Mouse (Mus musculus) left cerebral cortex, postnatal 14 days (tissue): ENCODE results near the gene Slx4ip. TPM values are rescaled to one million over a fixed set of nuclear protein-coding genes. Genes with fewer than 3 reads are reported as not detected.

Source experiments
- DNase-seq, 2 experiments: peaks; one replicate each; pipeline ENCODE4 v3.0.0; 2021 to 2022; ENCODE audit warnings: low spot score in 2 of 2, mixed read lengths in 1 of 2
- intact Hi-C: fragments of 180-260 bp; cut with DNase I; formaldehyde crosslinking; loops from one replicate; pipeline ENCODE4 v1.15.1; 2025
- total RNA-seq, 2 experiments: library from RNA; stranded (reverse); gene quantifications; 2 replicates each; pipeline ENCODE4 v1.2.3; 2021

Slx4ip gene
- total RNA-seq, 2 experiments from 2014 or later, result 9.1 to 9.4 TPM

GRCm38 (mm10) chr2:137091766-137092522 lies 200.9 kb downstream of the Slx4ip start:
- intact Hi-C loops, result no loop called here
- DNase-seq, result no peak

- DNase-seq, result no peak
- intact Hi-C loops, result no loop called here
Observed at GRCm38 (mm10) chr2:137092523-137093297, 201.7 kb downstream of the Slx4ip start.

GRCm38 (mm10) chr2:137093298-137093630 lies 202.2 kb downstream of the Slx4ip start:
- DNase-seq, result no peak
- intact Hi-C loops, result no loop called here

- intact Hi-C loops, result no loop called here
- DNase-seq, result no peak
Observed at GRCm38 (mm10) chr2:137094301-137094700, 203.3 kb downstream of the Slx4ip start.

GRCm38 (mm10) chr2:137096981-137097460 lies 206.0 kb downstream of the Slx4ip start:
- intact Hi-C loops, result no loop called here
- no peak for DNase-seq

- intact Hi-C loops, result no loop called here
- DNase-seq, result no peak
Observed at GRCm38 (mm10) chr2:137098269-137099035, 207.4 kb downstream of the Slx4ip start.

- intact Hi-C loops, result no loop called here
- no peak for DNase-seq
Observed at GRCm38 (mm10) chr2:137099211-137099734, 208.3 kb downstream of the Slx4ip start.

- DNase-seq, result no peak
- intact Hi-C loops, result no loop called here
Observed at GRCm38 (mm10) chr2:137101074-137101473, 210.1 kb downstream of the Slx4ip start.

- intact Hi-C loops, result no loop called here
- no peak for DNase-seq
Observed at GRCm38 (mm10) chr2:137107203-137107602, 216.2 kb downstream of the Slx4ip start.

- no peak for DNase-seq
Observed at GRCm38 (mm10) chr2:137107946-137108345, 216.9 kb downstream of the Slx4ip start.

GRCm38 (mm10) chr2:137109321-137110213 lies 218.5 kb downstream of the Slx4ip start:
- intact Hi-C loops, result loop anchor here (10.0 kb wide), 2 partner anchors 195 to 835 kb away; no protein-coding TSS in a partner anchor
- no peak for DNase-seq

More at GRCm38 (mm10) chr2:137107946-137108345, 216.9 kb downstream of the Slx4ip start:
- intact Hi-C loops, result no loop called here

GRCm38 (mm10) chr2:137110214-137110898 lies 219.3 kb downstream of the Slx4ip start:
- no peak for DNase-seq
- intact Hi-C loops, result loop anchor here (10.0 kb wide), 2 partner anchors 196 to 834 kb away; no protein-coding TSS in a partner anchor

- intact Hi-C loops, result loop anchor here (10.0 kb wide), 2 partner anchors 199 to 831 kb away; no protein-coding TSS in a partner anchor
- DNase-seq, result no peak
Observed at GRCm38 (mm10) chr2:137113288-137114061, 222.5 kb downstream of the Slx4ip start.

GRCm38 (mm10) chr2:137114248-137115096 lies 223.5 kb downstream of the Slx4ip start:
- intact Hi-C loops, result loop anchor here (5.0 to 10.0 kb wide), 3 partner anchors 200 to 830 kb away; no protein-coding TSS in a partner anchor

GRCm38 (mm10) chr2:137115241-137116024 lies 224.4 kb downstream of the Slx4ip start:
- intact Hi-C loops, result loop anchor here (5.0 to 10.0 kb wide), 3 partner anchors 201 to 829 kb away; no protein-coding TSS in a partner anchor
- no peak for DNase-seq

More at GRCm38 (mm10) chr2:137114248-137115096, 223.5 kb downstream of the Slx4ip start:
- DNase-seq, result peak; percentile 70 to 78
